Mouse (Mus musculus) embryo, embryonic 11 days (tissue): ENCODE results near the gene Cbfa2t2.

Source experiments
- DNase-seq: peaks from one replicate; pipeline ENCODE4 v3.0.0-alpha.2; 2015

Gene Cbfa2t2

GRCm38 (mm10) chr2:154543567-154544347 lies 107.5 kb downstream of the Cbfa2t2 start:
- no peak for DNase-seq

DNA sequence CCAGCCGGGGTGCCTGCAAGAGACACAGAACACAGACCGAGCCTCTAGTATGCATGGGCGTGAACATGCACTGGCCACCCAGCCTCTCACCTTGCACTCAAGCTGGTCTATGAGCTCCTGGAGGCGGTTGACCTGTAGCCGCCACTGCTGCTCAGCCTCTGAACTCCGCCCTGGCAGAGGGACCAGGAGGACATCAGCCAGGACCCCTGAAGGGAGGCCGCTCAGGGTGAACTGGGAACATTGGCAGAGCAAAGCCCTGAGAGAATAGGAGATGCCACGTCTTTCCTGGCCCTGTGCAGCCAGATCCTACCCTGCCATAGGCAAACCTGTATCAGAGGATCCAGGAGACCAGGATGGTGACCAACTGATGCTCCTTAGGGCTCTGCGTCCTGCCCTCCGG lies 110.4 kb downstream of the Cbfa2t2 start, which contains the start of gene 1700003F12Rik:
Gene 1700003F12Rik (plus strand): TSS at position 375 of the 400 bp plus-strand sequence.
- DNase-seq, result no peak

DNA sequence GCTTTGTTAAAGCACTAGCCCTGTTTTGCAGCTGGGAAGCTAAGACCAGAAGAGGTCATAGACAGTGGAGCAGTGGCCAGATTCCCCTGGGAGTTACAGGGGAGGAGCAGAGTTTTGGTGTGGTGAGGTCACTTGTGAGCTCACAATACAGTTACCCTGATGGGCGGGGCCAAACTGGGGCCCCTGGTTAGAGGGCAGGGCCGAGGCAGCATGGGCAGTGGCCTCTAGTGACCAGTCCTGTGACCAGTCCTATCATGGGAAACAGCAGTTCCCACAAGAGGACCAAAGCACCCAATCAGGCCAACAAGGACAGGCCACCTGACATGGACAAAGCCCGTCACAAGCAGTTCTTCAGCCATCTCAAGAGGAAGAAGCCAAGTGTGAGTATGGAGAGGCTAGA lies 112.4 kb downstream of the Cbfa2t2 start:
- DNase-seq, result peak; percentile 59

GRCm38 (mm10) chr2:154549127-154549885 lies 113.0 kb downstream of the Cbfa2t2 start:
- peak; percentile 92 for DNase-seq

- DNase-seq, result no peak
These were observed 113.6 kb downstream of the Cbfa2t2 start for GRCm38 (mm10) chr2:154549886-154550189.

GRCm38 (mm10) chr2:154550937-154551336 lies 114.7 kb downstream of the Cbfa2t2 start:
- DNase-seq, result no peak

GRCm38 (mm10) chr2:154551476-154551875 lies 115.2 kb downstream of the Cbfa2t2 start, which contains the start of gene Actl10:
TSS of gene Actl10 (plus strand) at chr2:154551776.
- DNase-seq, result no peak

- DNase-seq, result peak; percentile 56
These were observed 115.6 kb downstream of the Cbfa2t2 start for GRCm38 (mm10) chr2:154551927-154552326.

GRCm38 (mm10) chr2:154552424-154552907 lies 116.2 kb downstream of the Cbfa2t2 start:
- DNase-seq, result peak; percentile 75

DNA sequence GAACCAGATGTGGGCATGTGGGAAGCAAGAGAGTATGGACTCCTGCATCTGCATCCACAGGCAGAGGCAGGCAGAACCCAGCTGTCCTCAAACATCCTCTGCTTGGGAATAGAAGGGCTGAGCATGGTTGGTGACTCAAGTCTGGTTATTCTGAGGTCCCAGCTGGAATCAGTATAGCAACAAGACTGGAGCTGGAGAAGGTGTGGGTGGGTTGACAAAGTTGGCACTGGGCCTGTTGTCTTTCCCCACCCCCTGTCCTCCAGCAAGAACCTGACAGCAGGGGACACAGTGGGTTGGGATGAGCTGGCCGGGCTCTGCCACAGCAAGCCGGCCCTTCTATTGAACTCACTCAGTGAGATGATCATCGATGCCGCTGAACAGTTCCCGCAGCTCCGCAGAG lies 119.0 kb downstream of the Cbfa2t2 start:
- DNase-seq, result no peak

DNA sequence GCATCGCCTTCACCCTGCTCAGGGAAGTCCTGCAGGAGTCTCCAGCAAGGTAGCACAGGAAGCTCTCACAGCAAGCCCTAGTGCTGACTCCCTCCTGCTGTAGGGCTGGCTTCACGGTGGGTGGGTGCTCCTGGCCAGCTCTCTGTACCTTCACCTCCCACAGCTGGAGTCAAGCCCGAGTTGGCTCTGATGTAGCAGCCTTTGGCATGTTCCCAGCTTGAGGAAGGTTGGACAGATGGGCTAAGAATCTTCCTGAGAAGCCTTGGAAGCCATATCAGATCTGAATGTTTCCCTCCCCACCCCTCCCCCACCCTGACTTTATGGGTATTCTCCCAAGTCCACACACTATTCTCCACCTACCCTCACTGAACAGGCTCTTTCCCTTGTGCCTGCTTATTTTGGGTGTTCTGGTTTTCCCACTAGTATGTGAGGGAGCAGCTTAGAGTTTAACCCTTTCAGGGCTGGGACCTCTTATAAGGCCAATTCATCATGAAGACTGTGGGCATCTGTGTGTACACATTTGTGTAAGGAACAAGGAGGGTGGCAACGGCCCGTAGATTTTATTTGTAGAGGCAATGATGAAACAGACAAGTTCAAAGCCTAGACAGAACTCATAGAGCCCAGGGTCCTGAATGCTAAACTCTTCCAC lies 121.0 kb downstream of the Cbfa2t2 start:
- no peak for DNase-seq

- DNase-seq, result peak; percentile 75
These were observed 122.2 kb downstream of the Cbfa2t2 start, which contains the start of gene Necab3 for GRCm38 (mm10) chr2:154558264-154559039. TSS of gene Necab3 (minus strand) at chr2:154558890.

GRCm38 (mm10) chr2:154563612-154564170 lies 127.4 kb downstream of the Cbfa2t2 start:
- no peak for DNase-seq

DNA sequence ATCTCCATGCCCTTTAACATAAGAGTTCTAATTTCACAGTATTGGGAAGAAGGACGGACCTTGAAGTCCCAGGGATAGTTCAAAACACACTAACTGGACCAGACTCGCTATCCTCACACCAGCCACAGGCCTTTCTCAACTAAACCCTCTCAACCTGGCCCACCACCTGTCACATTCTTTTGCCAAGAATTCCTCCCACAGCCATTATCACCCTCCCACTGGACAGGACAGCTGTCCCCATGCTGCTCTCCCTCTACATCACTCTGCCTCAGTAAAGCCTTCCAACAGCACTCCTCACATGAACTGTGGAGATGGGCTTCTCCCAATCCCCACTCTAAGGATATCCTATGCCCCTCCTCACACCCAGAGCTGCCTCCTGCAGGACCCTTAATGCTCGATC lies 129.3 kb downstream of the Cbfa2t2 start:
- no peak for DNase-seq

DNA sequence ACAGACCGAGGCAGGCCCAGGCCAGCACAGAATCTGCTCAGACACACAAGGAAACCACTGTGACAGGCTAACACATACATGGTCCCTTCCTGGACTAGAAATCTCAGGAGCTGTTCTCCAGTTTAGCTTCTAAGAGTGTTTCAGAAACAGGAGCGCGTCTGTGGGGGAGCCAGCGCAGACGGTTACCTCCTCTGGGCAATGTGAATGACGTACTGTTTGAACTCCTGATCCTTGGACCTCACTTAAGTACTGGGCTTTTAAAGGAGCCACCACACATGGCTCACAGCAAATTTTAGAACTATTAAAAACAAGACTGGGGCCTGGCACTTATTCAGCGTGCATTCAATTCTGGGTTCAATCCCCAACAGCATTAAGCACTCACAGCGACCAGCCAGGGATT lies 130.4 kb downstream of the Cbfa2t2 start:
- DNase-seq, result no peak

GRCm38 (mm10) chr2:154567766-154568165 lies 131.5 kb downstream of the Cbfa2t2 start:
- no peak for DNase-seq

GRCm38 (mm10) chr2:154568329-154569070 lies 132.2 kb downstream of the Cbfa2t2 start:
- peak; percentile 57 for DNase-seq

DNA sequence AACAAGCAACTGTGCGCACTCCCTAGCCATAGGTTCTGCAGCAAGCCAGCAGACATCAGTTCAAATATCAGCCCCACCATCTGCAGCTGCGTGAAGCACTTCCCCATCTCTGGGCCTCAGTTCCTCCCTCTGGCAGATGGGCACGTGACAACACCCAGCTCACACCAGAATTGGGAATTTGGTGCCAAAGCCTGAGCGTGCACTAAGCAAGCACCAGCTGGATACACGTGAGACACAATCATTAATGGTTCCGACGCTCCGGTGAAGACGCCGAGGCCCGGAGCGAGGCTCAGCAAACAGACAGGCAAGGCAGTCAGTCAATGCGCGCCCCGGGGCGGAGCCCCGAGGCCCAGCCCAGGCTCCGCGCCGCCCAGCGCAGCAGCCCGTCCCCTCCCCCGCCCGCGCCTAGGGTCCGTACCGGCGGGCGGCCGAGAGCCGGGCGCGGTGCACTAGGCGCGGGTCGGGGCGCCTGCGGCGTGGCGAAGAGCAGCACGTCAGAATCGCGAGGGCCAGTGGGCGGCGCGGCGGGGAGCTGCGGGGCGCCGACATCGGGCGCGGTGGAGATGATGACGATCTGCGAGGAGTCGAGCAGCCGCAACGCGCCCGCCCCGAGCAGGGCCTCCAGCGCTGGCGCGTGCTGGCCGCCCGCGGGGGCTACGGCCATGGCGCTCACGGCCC lies 132.9 kb downstream of the Cbfa2t2 start:
- peak; percentile 86 for DNase-seq

- peak; percentile 99 for DNase-seq
These were observed 133.6 kb downstream of the Cbfa2t2 start, which contains the start of gene E2f1 for GRCm38 (mm10) chr2:154569836-154570286. TSS of gene E2f1 (minus strand) at chr2:154569892.

GRCm38 (mm10) chr2:154570666-154571065 lies 134.4 kb downstream of the Cbfa2t2 start:
- no peak for DNase-seq

DNA sequence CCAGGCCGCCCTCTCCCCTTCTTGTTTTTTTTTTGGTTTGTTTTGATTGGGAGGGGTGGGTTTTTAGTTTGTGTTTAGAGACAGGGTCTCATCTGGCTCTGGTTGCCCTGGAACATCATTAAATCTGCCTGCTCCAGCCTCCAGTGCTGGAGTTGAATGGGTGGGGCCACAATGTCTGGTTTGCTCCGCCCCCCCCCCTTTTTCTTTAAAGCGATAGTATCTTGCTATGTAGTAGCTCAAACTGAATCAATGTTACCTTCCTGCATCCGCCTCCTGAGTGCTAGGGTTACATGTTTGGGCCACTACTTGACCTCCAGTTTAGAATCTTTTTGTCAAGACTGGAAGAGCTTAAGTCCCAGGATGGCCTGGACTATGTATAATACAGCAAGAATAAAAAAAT lies 135.0 kb downstream of the Cbfa2t2 start:
- DNase-seq, result no peak
